Mouse (Mus musculus) B cell, adult 2 months (primary cell): ENCODE measurements around the gene Vsig8.

Source experiments
- DNase-seq, 2 experiments: peaks; one replicate each; pipeline ENCODE4 v3.0.0; 2022

The Vsig8 gene

GRCm38 (mm10) chr1:172555638-172556037 is at the start of gene Vsig8:
Gene Vsig8 (plus strand): TSS chr1:172555938.
- DNase-seq, result no peak

DNA sequence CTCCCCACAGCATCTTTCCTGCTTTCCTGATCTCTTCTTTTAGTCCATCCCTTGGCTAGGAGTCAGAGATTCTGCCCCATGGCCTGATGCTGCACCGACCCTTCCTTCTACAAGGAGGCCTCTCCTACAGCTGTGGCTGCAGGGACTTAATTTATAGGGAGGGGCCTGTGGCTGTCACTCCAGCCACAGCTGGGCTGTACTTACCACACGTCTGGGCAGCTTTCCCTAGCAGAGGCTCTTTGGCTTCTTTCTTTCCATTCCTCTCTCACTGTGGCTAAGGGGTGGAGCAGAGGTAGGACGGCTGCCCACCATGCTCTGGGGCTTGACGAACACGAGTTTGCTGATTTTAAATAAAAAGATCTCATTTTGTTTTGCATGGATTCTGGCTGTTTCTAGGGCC is 48.7 kb upstream of the Vsig8 start:
- no peak for DNase-seq

DNA sequence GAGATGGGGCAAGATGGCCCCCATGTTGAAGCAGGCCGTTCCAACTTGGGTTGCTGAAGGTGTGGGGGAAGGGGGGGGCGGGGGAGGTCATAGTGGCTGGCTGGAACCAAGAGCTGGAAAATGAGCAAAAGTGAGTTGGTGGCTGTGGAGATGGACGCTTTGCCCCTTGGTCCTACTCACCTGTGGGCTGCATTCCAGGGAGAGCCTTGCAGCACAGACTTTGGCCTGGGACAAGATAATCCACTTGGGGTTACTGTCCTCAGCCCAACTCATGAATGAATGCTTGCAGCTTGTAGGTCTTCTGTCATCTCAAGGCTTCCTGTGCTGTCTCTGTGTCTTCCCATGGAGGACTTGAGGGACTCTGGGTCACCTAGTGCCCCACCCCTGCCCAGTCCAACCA is 48.0 kb upstream of the Vsig8 start:
- no peak for DNase-seq

GRCm38 (mm10) chr1:172508172-172508571 is 47.6 kb upstream of the Vsig8 start:
- no peak for DNase-seq

GRCm38 (mm10) chr1:172509235-172509634 is 46.5 kb upstream of the Vsig8 start:
- no peak for DNase-seq

GRCm38 (mm10) chr1:172509983-172510382 is 45.8 kb upstream of the Vsig8 start:
- no peak for DNase-seq

DNA sequence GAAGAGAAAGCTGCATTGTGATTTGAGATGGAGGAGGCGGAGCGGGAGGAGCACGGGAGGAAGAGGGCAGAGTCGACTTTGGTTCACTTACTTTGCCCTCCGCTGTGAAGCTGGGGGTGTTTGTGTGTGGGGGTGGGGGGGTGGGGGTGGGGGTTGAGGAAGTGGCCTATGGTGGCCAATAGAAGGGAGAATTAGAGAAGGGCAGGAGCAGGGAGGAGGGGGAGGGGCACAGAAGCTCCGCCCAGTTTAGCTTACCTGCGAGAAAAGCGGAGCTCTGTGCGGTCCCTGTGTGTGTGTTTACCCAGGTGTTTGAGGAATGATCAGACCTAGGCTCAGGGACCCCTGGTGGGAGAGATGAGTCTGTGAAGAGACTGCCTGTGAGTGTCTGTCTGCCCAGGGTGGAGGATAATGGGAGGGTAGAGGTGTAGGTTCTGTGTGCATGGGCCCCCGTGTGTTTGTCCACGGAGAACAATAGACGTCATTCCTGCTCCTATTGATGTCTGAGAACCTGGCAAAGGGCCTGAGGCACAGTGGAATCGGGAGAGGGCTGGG is 45.2 kb upstream of the Vsig8 start:
- DNase-seq, result no peak

GRCm38 (mm10) chr1:172512962-172513361 is 42.8 kb upstream of the Vsig8 start:
- peak; percentile 80 to 82 for DNase-seq

DNA sequence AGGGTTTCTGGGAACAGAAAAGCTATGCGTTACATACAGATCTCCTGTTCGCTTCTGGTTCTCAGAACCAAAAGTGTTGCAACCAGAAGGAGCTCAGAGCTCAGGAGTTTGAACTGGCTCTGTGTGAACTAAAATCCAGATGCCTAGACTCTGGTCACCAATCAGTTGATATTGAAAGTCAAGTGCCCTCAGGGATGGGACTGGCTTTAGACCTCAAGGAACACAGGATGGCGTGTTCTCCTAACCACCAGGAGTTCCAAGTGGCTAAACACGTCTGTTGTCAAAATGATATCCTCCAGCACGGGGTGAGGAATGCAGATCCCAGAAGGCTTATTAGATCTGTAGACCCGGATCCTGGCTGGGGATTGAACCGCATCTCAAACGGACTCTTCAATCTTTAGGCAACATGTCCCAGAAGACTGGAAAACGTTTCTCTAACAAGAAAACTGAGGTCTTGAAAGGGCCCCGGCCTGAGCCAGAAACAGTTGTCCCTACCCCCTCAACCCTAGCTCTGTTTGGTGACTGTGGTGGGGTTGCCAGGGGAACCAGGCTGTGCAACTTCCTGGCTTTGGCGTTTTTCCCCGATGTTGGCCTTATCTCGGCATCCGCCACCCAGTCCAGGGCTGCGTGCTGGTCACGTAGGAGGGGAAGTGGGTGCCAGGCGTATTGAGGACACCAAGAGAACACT is 42.1 kb upstream of the Vsig8 start:
- peak; percentile 91 to 92 for DNase-seq

GRCm38 (mm10) chr1:172514213-172514529 is 41.6 kb upstream of the Vsig8 start:
- DNase-seq, result no peak

- DNase-seq, result peak in 1 of 2 experiments; percentile 5
Measured at GRCm38 (mm10) chr1:172514551-172515268, 41.0 kb upstream of the Vsig8 start.

- DNase-seq, result peak in 1 of 2 experiments; percentile 5
Measured at GRCm38 (mm10) chr1:172515396-172515795, 40.3 kb upstream of the Vsig8 start.

- DNase-seq, result peak; percentile 56 to 61
Measured at GRCm38 (mm10) chr1:172518013-172518412, 37.7 kb upstream of the Vsig8 start.

DNA sequence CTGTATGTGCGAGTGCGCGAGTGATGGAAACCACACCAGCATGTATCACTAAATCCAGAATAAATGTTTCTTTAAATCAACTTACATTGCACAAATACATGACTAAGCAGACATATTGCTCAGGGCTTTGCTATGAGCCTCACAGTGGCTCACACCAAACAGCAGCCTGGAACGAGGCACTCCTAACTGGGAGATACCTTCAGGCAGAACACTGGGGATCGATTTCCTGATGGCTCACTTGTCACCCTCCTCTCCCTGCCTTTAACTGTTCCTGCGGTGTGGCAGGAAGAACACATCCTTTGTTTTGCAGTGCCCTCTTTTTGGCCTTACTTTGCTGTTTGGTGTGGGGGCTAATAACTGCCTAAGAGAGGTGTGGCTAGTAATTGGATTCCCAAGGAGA is 36.1 kb upstream of the Vsig8 start:
- DNase-seq, result no peak

DNA sequence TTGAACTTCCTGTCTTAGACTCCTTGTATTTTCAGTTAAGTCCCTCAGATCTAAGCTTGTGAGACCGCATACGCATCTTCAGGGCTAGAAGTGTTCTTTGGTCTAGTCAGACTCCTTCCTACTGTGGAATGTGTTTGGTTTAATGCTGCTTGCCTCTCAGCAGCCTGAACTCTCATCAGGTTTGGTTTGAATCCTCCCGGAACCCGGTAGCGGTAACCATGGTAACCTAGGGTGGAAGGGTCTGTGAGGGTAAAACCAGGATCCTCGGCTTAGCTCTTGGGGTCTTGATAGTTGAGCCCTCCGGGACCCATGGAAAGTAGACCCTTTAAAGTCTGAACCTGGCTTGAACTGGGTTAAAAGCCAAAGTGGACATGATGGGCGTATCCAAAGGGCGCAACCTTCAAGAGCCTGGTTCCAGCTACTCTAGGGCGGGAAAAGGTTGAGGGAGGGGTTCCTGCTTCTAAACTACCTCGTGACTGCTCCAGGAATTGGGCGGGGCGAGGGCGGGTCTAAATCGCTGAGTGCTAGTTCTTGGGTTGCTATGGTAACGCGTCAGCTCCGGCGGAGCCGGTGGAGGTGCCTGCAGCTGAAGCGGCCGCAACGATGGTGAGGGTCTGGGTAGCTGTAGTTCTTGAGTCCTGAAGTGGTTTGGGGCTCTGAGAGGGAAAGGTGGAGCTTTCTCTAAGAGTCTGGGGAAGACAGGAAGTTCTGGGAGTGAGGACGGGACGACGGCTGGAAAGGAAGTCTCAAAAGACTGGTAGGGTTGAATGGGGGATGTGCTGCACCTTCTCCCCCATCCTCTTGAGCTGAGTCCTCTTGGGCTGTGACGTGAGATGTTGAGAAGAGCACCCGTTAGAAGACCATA is 34.9 kb upstream of the Vsig8 start, which contains the start of gene Cfap45:
TSS of gene Cfap45 (plus strand) at position 226 of the 865 bp plus-strand sequence.
- DNase-seq, result peak; percentile 78

DNA sequence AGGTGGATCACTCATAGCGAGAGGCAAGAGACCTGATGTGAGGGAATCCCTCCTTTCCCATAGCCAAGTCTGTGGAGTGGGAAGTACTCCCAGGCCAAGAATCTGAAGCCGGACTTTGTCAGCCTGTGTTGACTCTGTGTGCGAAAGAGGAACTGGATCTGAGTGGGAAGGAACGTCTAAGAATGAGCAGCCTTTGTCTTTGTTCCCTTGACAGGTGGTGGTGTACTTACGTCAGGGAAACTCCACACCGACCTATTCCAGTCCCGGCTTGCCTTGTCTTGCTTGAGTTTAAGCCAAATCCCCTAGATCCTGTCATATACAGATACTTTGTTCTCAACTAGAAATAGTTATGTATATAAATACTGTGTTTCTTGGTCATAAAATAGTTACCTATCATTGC is 33.2 kb upstream of the Vsig8 start:
- peak; percentile 64 to 76 for DNase-seq

GRCm38 (mm10) chr1:172523699-172524101 is 32.0 kb upstream of the Vsig8 start:
- peak; percentile 51 to 53 for DNase-seq

- peak; percentile 63 to 68 for DNase-seq
Measured at GRCm38 (mm10) chr1:172525027-172525764, 30.5 kb upstream of the Vsig8 start.

DNA sequence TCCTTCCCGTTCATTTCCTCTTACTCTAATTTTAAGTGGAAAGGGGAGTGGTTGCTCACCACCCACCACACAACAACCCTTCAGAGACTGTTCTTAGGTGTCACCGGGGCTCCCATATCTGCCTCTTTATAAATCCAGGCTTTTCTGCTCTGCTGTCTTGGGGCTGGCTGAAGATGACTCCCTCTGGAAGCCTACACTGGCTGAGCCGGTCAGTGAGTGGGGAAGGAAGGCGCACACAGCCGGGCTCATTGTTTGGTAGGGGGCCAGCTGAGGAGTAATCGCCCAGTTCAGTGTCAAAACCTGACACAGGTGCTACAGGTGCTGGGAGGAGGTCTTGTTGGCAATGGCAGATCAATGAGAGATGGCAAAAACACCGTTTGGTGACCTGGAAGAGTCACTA is 29.8 kb upstream of the Vsig8 start:
- DNase-seq, result no peak

DNA sequence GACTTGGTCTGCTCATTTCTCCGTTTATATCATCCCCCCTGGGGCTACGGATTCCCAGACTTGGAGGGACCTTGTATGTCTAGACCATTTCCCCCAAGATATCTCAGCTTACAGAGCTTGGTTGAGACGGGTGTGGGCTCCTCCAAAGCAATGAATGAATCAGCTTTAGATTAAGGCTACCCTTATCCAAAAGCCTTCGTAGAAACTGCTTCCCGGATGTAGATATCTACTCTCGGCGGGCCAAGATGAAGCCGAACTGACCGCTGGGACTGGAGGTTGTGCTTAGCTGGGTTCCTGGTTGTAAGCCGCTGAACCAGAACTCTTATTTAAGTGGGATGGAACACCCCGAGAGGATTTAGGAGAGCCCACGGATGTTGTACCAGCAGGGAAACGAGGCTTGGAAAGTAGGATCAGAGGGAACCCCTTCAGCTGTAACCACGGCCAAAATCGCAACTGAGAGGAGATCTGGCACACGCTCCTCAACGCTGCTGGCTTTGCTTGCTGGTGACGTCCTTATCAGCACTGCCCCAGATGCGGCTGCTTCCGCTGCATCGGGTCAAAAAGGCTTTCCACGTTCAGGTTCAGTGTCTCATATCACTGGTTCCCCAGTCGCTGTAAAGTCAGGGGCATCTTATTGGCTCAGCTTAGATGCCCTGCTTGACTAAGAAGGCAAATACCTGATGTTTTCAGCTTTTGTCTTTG is 29.2 kb upstream of the Vsig8 start:
- peak; percentile 68 to 69 for DNase-seq

GRCm38 (mm10) chr1:172527431-172527830 is 28.3 kb upstream of the Vsig8 start:
- DNase-seq, result no peak

GRCm38 (mm10) chr1:172528701-172529100 is 27.0 kb upstream of the Vsig8 start:
- peak; percentile 94 to 95 for DNase-seq
